9 mouse cellular contexts compared by ENCODE assay signal in genomic region chr14:62173835-62174530, GRCm38 (mm10).
DNase-seq lines count a peak whose midpoint lies in the region; ATAC-seq and TF ChIP-seq lines count a peak whose summit lies in the region.
"Had no signal": no experiment of that assay in that cellular context is flagged by ENCODE, and none has a peak within 500 bp of the region (broad histone marks: within the 10 kb centered on the region; RNA-seq: fewer than 3 reads in every experiment).

No protein-coding gene starts in this region.

- H3K9ac ChIP-seq in midbrain, embryonic 16.5 days (ENCODE audit: low read depth, low read length), result no peak overlapping the region
- H3K9ac ChIP-seq in intestine, embryonic 15.5 days, result no peak overlapping the region
- H3K9ac ChIP-seq: neural tube, embryonic 12.5 days had no signal

- H3K27ac ChIP-seq in layer of hippocampus, adult 2 months, result peak overlapping the region; percentile 60; the same call in 1 of the 2 replicates
- no peak overlapping the region for H3K27ac ChIP-seq in midbrain, embryonic 16.5 days (ENCODE audit: low read length)
- no peak overlapping the region for H3K27ac ChIP-seq in intestine, embryonic 15.5 days
- H3K27ac ChIP-seq: neural tube, embryonic 12.5 days had no signal

- H3K27me3 ChIP-seq in midbrain, embryonic 16.5 days (ENCODE audit: control insufficient read depth, insufficient read depth, low read depth, low read length), result no peaks in the 10 kb centered on the region
- H3K27me3 ChIP-seq in intestine, embryonic 15.5 days (replicated peaks), result no peaks in the 10 kb centered on the region
- H3K27me3 ChIP-seq: neural tube, embryonic 12.5 days had no signal

- H3K4me1 ChIP-seq in midbrain, embryonic 16.5 days (ENCODE audit: control insufficient read depth, insufficient read depth, low read length), result peaks cover 9% of the 10 kb centered on the region; the same call in 1 of the 2 replicates
- H3K4me1 ChIP-seq in intestine, embryonic 15.5 days (replicated peaks), result 0 out of 2 replicates have a peak, but pooled peaks cover 2% of the 10 kb centered on the region

- H3K36me3 ChIP-seq in midbrain, embryonic 16.5 days (ENCODE audit: control insufficient read depth, insufficient read depth, low read length), result no peaks in the 10 kb centered on the region
- H3K36me3 ChIP-seq in intestine, embryonic 15.5 days, result no peaks in the 10 kb centered on the region
- H3K36me3 ChIP-seq: neural tube, embryonic 12.5 days had no signal

- H3K4me2 ChIP-seq in midbrain, embryonic 16.5 days (ENCODE audit: low read length), result peak overlapping the region; percentile 31
- no peak overlapping the region for H3K4me2 ChIP-seq in intestine, embryonic 15.5 days (replicated peaks)
- H3K4me2 ChIP-seq: neural tube, embryonic 12.5 days had no signal

- peak; percentile 43 for TF ChIP-seq CTCF in layer of hippocampus, adult 2 months (conservative IDR thresholded peaks at IDR 0.05)

- WGBS in midbrain, embryonic 16.5 days, result 28% methylated on average over 16 of the region's 16 CpGs
- WGBS in intestine, embryonic 15.5 days, result 72% methylated on average over 16 of the region's 16 CpGs

- DNase-seq in 416B (ENCODE audit: low read depth), result peak; percentile 5
- DNase-seq in adrenal gland, adult 8-10 months, result peak; percentile 61
- DNase-seq in layer of hippocampus, adult 2 months (ENCODE audit: low spot score in 2 of 2), result peak; percentile 73 to 79
- no peak for DNase-seq in thymus, adult 18-20 months
- no peak for DNase-seq in urinary bladder, adult 18-20 months (ENCODE audit: low spot score in 2 of 2)

- H3K9me3 ChIP-seq in midbrain, embryonic 16.5 days (replicated peaks; ENCODE audit: control insufficient read depth, low read length, poor library complexity, severe bottlenecking), result no peaks in the 10 kb centered on the region
- no peaks in the 10 kb centered on the region for H3K9me3 ChIP-seq in intestine, embryonic 15.5 days
- H3K9me3 ChIP-seq: neural tube, embryonic 12.5 days had no signal

- H3K4me3 ChIP-seq in layer of hippocampus, adult 2 months, result peak overlapping the region; percentile 24; the same call in 1 of the 2 replicates
- no peak overlapping the region for H3K4me3 ChIP-seq in midbrain, embryonic 16.5 days (ENCODE audit: low read depth, low read length)
- no peak overlapping the region for H3K4me3 ChIP-seq in intestine, embryonic 15.5 days (replicated peaks)
- H3K4me3 ChIP-seq: neural tube, embryonic 12.5 days had no signal

- peak; percentile 72 for ATAC-seq in frontal cortex, adult (ENCODE audit: low TSS enrichment)
- peak; percentile 51; the same call in 1 of the 2 replicates for ATAC-seq in midbrain, embryonic 16.5 days
- no peak for ATAC-seq in intestine, embryonic 15.5 days

Comparison
In these comparisons a context has a peak if more than half of its experiments do, and no peak if none do; other contexts are left out.
1. DNase-seq: peak in 416B (single experiment), adrenal gland, adult 8-10 months (single experiment) and layer of hippocampus, adult 2 months (2 of 2); none in thymus, adult 18-20 months (0 of 2) and urinary bladder, adult 18-20 months (0 of 2).